Mouse (Mus musculus) kidney, postnatal 0 days (tissue): Measurements from ENCODE around the gene Cttn. TPM values are rescaled to one million over a fixed set of nuclear protein-coding genes. Genes with fewer than 3 reads are reported as not detected.

Experiments
- ATAC-seq: fragments of 200-750 bp; cut with Nextera tagmentation; replicated peaks from 2 replicates; pipeline ENCODE4 v1.8.0; 2017; ENCODE audit warnings: low read depth, moderate number of reproducible peaks, moderate TSS enrichment, moderate library complexity; ENCODE audit not compliant: low FRiP score
- DNase-seq: peaks from one replicate; pipeline ENCODE4 v3.0.0-alpha.2; 2016; ENCODE audit warnings: low spot score
- H3K27ac ChIP-seq: fragments of 300-500 bp; sonication (generic); 2 replicates; pipeline ENCODE4 v1.5.1; 2014; ENCODE audit warnings: mild to moderate bottlenecking
- H3K27me3 ChIP-seq: fragments of 300-500 bp; sonication (generic); 2 replicates; pipeline ENCODE4 v1.6.1; 2014; ENCODE audit warnings: low read length, mixed read lengths; ENCODE audit not compliant: insufficient read depth
- H3K36me3 ChIP-seq: fragments of 300-500 bp; sonication (generic); 2 replicates; pipeline ENCODE4 v1.6.1; 2014; ENCODE audit warnings: low read length, mixed read lengths; ENCODE audit not compliant: insufficient read depth
- H3K4me1 ChIP-seq: fragments of 300-500 bp; sonication (generic); replicated peaks from 2 replicates; pipeline ENCODE4 v1.6.1; 2014; ENCODE audit warnings: antibody characterized with exemption, low read length, mixed read lengths; ENCODE audit not compliant: insufficient read depth
- H3K4me2 ChIP-seq: fragments of 300-500 bp; sonication (generic); 2 replicates; pipeline ENCODE4 v1.6.1; 2014; ENCODE audit warnings: mild to moderate bottlenecking, low read length, moderate library complexity, mixed read lengths
- H3K4me3 ChIP-seq: fragments of 300-500 bp; sonication (generic); replicated peaks from 2 replicates; pipeline ENCODE4 v1.5.1; 2014; ENCODE audit warnings: low read depth, low read length
- H3K9ac ChIP-seq: fragments of 300-500 bp; sonication (generic); 2 replicates; pipeline ENCODE4 v1.6.1; 2014; ENCODE audit warnings: low read depth, low read length
- H3K9me3 ChIP-seq: fragments of 300-500 bp; sonication (generic); replicated peaks from 2 replicates; pipeline ENCODE4 v1.6.1; 2016; ENCODE audit warnings: low read length, inconsistent platforms, mixed read lengths
- CTCF ChIP-seq: IDR thresholded peaks from 2 replicates; pipeline ENCODE4 v1.5.1; 2016; ENCODE audit warnings: antibody characterized with exemption, low read depth, mild to moderate bottlenecking, moderate library complexity
- WGBS: fragments of 180-500 bp; shearing (Covaris S2); extraction: QIAGEN DNeasy Blood & Tissue Kit; methylation state at CpG from one replicate; pipeline ENCODE4 v1.1.7; 2014; 5-methylcytosine and 5-hydroxymethylcytosine counted together
- polyA plus RNA-seq: library from polyadenylated mRNA; unstranded; fragments of >200 nt; fragmentation: Nextera tagmentation; extraction: Ambion mirVana; gene quantifications from 2 replicates; pipeline ENCODE4 v1.2.1, GENCODE M21; 2015

The Cttn gene
- polyA plus RNA-seq, 1 experiment from 2014 or later: 136 TPM

DNA sequence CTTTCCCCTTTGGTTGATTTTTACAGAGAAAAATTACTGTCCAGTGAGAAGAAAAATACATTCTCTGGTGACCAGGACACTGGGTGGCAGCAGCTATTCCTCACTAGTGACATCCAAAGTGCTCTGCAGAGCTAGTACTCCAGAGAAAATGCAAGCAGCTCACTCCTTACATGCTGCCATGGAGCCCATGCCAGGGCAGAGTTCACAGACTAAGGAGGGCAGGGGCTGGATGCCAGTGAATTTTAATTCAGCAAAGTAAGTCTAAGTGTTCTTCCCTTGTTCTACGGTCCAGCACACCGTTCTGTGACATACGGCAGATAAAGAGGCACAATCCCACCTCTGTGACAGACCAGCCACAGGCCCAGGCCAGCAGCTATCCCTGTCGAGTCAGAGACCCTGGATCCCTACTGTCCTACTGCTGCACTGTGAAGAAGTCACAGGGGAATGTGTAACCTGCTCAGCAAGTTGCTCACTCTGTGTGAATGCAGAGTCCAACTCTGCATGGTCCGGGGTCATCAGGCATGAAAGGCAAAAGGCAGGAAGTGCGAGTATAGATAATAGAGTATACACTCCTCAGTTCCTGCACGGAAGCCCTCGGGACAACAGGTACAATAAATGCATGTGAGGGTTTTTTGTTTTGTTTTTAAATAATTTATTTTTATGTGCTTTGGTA lies 19.5 kb upstream of the Cttn start:
- 78% methylated on average over 8 of the region's 8 CpGs for WGBS
- Histone ChIP-seq H3K9me3 (no peaks in the 10 kb centered on the region), H3K4me1 (no peaks in the 10 kb centered on the region), H3K4me2 (no peak overlapping the region), H3K9ac (no peak overlapping the region), H3K27me3 (no peaks in the 10 kb centered on the region), H3K4me3 (no peak overlapping the region), H3K27ac (0 out of 2 replicates have a peak overlapping the region, but pooled peaks have one; percentile 48), H3K36me3 (peaks cover 59% of the 10 kb centered on the region)
- TF ChIP-seq CTCF: no peak
- ATAC-seq (no peak), DNase-seq (no peak)

DNA sequence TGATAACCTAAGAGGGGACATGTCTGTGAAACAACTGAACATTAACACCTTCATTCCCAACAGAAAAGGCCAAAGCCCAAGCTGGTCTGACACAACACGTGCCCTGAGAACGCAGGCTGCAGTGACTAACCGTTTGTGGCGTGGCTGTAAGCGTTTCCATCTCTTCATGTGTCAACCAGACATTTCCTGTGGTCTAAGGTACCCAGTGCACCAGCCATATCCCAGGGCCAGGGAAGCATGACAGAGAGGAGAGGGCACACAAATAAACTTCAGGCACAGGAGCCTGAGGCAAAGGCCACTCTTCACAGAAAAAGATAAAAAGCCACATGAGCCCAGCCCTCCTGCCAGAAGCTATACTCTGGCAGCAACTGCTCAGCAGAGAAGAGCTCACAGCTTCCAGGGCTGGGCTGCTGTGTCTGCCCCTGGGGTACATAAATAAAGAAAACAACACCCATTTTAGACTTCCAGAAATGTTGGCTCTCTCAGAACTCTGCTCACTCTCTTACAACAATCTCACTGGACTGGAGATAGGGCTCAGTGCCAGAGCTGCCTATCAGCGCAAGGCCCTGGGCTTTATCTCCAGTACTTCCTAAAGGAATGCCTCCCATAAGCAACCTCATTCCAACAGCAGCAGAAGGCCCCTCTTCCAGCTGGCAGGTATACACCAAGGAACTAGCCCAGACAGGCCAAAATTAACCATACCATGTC lies 18.4 kb upstream of the Cttn start:
- peak; percentile 6 for DNase-seq
- Histone ChIP-seq H3K4me3 (no peak overlapping the region), H3K9ac (no peak overlapping the region), H3K27me3 (no peaks in the 10 kb centered on the region), H3K4me2 (no peak overlapping the region), H3K36me3 (peaks cover 60% of the 10 kb centered on the region), H3K4me1 (no peaks in the 10 kb centered on the region), H3K9me3 (no peaks in the 10 kb centered on the region), H3K27ac (no peak overlapping the region)
- ATAC-seq: no peak
- no peak for TF ChIP-seq CTCF
- WGBS: 68% methylated on average over 6 of the region's 6 CpGs

DNA sequence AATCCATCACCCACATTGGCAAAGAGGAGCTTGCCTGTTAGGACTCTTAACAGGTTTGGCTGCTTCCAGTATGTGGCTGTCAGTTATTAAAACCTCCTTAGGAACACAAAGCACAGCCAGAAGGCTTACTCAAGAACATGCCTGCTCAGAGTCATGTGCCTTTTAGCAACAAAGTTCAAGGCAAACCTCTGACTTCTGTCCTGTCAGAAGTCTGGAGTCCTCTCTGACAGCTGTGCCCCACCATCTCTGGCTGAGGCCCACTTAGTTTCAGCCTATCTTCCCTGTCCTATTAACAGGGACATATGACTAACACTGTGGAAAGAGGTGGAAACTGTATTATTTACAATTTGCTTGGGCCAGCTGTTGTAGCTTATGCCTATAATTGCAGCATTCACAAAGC lies 9.5 kb upstream of the Cttn start:
- Histone ChIP-seq H3K4me3 (no peak overlapping the region), H3K36me3 (peaks cover 66% of the 10 kb centered on the region), H3K4me1 (no peaks in the 10 kb centered on the region), H3K4me2 (no peak overlapping the region), H3K27ac (no peak overlapping the region), H3K27me3 (no peaks in the 10 kb centered on the region), H3K9me3 (no peaks in the 10 kb centered on the region), H3K9ac (no peak overlapping the region)
- no peak for DNase-seq
- TF ChIP-seq CTCF: no peak
- no peak for ATAC-seq

DNA sequence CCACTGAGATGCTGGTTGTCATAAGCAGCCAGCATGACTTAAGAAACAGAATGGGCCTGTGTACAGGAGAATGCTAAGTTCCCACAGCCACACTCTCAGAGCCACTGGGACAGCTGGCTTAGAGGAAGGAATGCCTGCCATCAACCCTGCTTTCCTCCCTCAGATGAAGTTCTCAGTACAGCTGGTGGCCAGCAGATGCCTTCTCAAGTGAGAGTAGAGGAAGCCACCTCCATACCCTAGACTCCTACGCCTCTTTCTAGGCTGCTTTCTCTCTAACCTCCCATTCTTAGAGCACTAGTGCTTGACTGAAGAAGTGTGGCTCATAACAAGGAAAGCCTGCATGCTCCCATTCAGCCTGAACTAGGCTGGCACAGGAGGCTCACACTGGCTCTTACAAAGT lies 8.8 kb upstream of the Cttn start:
- peaks cover 59% of the 10 kb centered on the region for H3K36me3 ChIP-seq
- ATAC-seq: no peak
- 95% methylated on average over 1 of the region's 1 CpGs for WGBS
- no peak for DNase-seq
- no peak for TF ChIP-seq CTCF
- no peak overlapping the region for H3K27ac ChIP-seq
- no peak overlapping the region for H3K4me3 ChIP-seq
- no peaks in the 10 kb centered on the region for H3K4me1 ChIP-seq
- H3K4me2 ChIP-seq: no peak overlapping the region
- H3K9me3 ChIP-seq: no peaks in the 10 kb centered on the region
- H3K9ac ChIP-seq: no peak overlapping the region
- no peaks in the 10 kb centered on the region for H3K27me3 ChIP-seq

DNA sequence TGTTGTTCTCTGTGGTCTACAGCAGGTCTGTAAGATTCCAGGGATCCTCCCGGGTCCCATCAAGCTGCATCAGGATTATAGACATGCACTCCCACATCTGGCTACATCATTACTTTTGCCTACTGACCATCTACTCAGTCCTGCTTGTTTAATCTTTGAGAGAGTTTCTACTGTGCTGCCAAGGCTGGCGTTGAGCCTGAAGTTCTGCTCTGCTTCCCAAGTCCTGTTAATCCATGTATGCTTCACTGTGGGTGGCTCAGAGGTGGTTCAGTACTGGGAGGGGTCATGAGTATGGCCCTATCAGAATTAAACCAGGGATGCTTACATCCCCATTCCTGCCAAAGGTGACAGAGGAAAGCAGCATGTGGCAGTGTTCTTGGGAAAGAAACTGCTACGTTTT lies 4.9 kb upstream of the Cttn start:
- H3K4me1 ChIP-seq: 0 out of 2 replicates have a peak, but pooled peaks cover 3% of the 10 kb centered on the region
- no peaks in the 10 kb centered on the region for H3K9me3 ChIP-seq
- H3K27me3 ChIP-seq: no peaks in the 10 kb centered on the region
- DNase-seq: no peak
- no peak overlapping the region for H3K27ac ChIP-seq
- 0 out of 2 replicates have a peak, but pooled peaks cover 28% of the 10 kb centered on the region for H3K36me3 ChIP-seq
- TF ChIP-seq CTCF: no peak
- no peak for ATAC-seq
- no peak overlapping the region for H3K4me2 ChIP-seq
- 81% methylated on average over 3 of the region's 3 CpGs for WGBS
- H3K4me3 ChIP-seq: no peak overlapping the region
- no peak overlapping the region for H3K9ac ChIP-seq

DNA sequence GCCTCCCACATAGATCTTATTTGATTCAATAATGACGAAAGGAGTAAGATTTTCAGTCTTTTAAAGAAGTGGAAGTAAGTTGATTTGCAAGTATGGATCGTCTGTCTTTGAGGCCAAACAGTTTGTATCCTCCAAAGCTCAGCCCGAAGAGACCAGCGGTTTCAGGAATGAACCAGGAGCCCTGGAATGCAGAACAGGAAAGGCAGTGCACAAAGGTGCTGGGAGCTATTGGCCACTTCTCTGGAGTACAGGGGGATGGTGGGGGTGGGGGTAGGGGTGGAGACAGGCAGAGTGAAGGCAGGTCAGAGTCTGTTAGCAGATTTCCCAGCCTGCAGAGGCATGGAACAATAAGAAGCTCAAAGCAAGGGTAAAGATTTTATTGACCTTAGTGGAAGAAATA lies 2.7 kb upstream of the Cttn start:
- no peaks in the 10 kb centered on the region for H3K27me3 ChIP-seq
- no peaks in the 10 kb centered on the region for H3K9me3 ChIP-seq
- H3K4me1 ChIP-seq: peaks cover 15% of the 10 kb centered on the region
- H3K9ac ChIP-seq: no peak overlapping the region
- H3K4me2 ChIP-seq: no peak overlapping the region
- H3K36me3 ChIP-seq: 0 out of 2 replicates have a peak, but pooled peaks cover 11% of the 10 kb centered on the region
- TF ChIP-seq CTCF: no peak
- H3K4me3 ChIP-seq: no peak overlapping the region
- H3K27ac ChIP-seq: peak overlapping the region; percentile 31; the same call in 1 of the 2 replicates
- ATAC-seq (no peak), DNase-seq (no peak)
- 42% methylated on average over 4 of the region's 4 CpGs for WGBS
